Mouse (Mus musculus) MEL (cell line): ENCODE results near the gene Gm17455.

Experiments used
- CHD1 ChIP-seq: IDR thresholded peaks from 2 replicates; pipeline ENCODE4 v1.6.1; 2012; ENCODE audit warnings: low read depth, mild to moderate bottlenecking, inconsistent platforms, low read length, improper control_type of control experiment
- CTCF ChIP-seq, 3 experiments: IDR thresholded peaks in 2 of 3; conservative IDR thresholded peaks in 1 of 3; 2 replicates each; pipeline ENCODE4 v1.5.1; 2011 to 2012; ENCODE audit warnings: low read length in 3 of 3, low read depth in 2 of 3, mild to moderate bottlenecking in 2 of 3, improper control_type of control experiment in 1 of 3, inconsistent platforms in 1 of 3, mixed read lengths in 1 of 3, moderate library complexity in 1 of 3; ENCODE audit not compliant: control insufficient read depth in 1 of 3, insufficient read depth in 1 of 3, poor library complexity in 1 of 3, severe bottlenecking in 1 of 3
- ELF1 ChIP-seq: IDR thresholded peaks from 2 replicates; pipeline ENCODE4 v1.6.1; 2014; ENCODE audit warnings: low read depth, mild to moderate bottlenecking, inconsistent platforms, low read length, improper control_type of control experiment, moderate library complexity
- EP300 ChIP-seq, 2 experiments: IDR thresholded peaks; 2 replicates each; pipeline ENCODE4 v1.6.1; 2011; ENCODE audit warnings: improper control_type of control experiment in 2 of 2, low read length in 2 of 2, low read depth in 1 of 2, mild to moderate bottlenecking in 1 of 2
- GATA1 ChIP-seq: IDR thresholded peaks from 2 replicates; pipeline ENCODE4 v1.6.1; 2011; ENCODE audit warnings: low read depth, low read length, improper control_type of control experiment
- MYC ChIP-seq: IDR thresholded peaks from 2 replicates; pipeline ENCODE4 v1.6.1; 2011; ENCODE audit warnings: low read depth, mild to moderate bottlenecking, low read length, improper control_type of control experiment, moderate library complexity
- NELFE ChIP-seq: IDR thresholded peaks from 2 replicates; pipeline ENCODE4 v1.6.1; 2011; ENCODE audit warnings: low read depth, low read length, improper control_type of control experiment
- NRF1 ChIP-seq: IDR thresholded peaks from 2 replicates; pipeline ENCODE4 v1.6.1; 2014; ENCODE audit warnings: low read depth, mild to moderate bottlenecking, inconsistent platforms, low read length, improper control_type of control experiment, moderate library complexity; ENCODE audit not compliant: poor library complexity, insufficient read depth, severe bottlenecking
- POLR2A ChIP-seq, 2 experiments: IDR thresholded peaks; 2 replicates each; pipeline ENCODE4 v1.6.1; 2011 to 2012; ENCODE audit warnings: low read length in 2 of 2, mild to moderate bottlenecking in 2 of 2, control low read depth in 1 of 2, improper control_type of control experiment in 1 of 2, low read depth in 1 of 2, moderate library complexity in 1 of 2; ENCODE audit not compliant: control insufficient read depth in 1 of 2, insufficient read depth in 1 of 2, poor library complexity in 1 of 2
- RCOR1 ChIP-seq: IDR thresholded peaks from 2 replicates; pipeline ENCODE4 v1.6.1; 2012; ENCODE audit warnings: low read depth, mild to moderate bottlenecking, inconsistent platforms, low read length, improper control_type of control experiment
- TAL1 ChIP-seq: IDR thresholded peaks from 2 replicates; pipeline ENCODE4 v1.6.1; 2012; ENCODE audit warnings: mild to moderate bottlenecking, inconsistent platforms, low read length, moderate library complexity, mixed read lengths
- TCF12 ChIP-seq: IDR thresholded peaks from 2 replicates; pipeline ENCODE4 v1.6.1; 2014; ENCODE audit warnings: low read depth, mild to moderate bottlenecking, inconsistent platforms, low read length, improper control_type of control experiment, moderate library complexity
- USF1 ChIP-seq: IDR thresholded peaks from 2 replicates; pipeline ENCODE4 v1.6.1; 2014; ENCODE audit warnings: low read depth, mild to moderate bottlenecking, inconsistent platforms, low read length, improper control_type of control experiment, moderate library complexity
- ZNF384 ChIP-seq: IDR thresholded peaks from 2 replicates; pipeline ENCODE4 v1.6.1; 2012; ENCODE audit warnings: low read depth, mild to moderate bottlenecking, inconsistent platforms, low read length, improper control_type of control experiment

GRCm38 (mm10) chr10:60354881-60355677 is 44.4 kb upstream of the Gm17455 start:
- no peak for TF ChIP-seq ELF1
- TF ChIP-seq TCF12: no peak
- no peak for TF ChIP-seq NELFE
- TF ChIP-seq GATA1: no peak
- TF ChIP-seq CTCF (IDR thresholded peaks at IDR 0.05 in 2 of 3, conservative IDR thresholded peaks at IDR 0.05 in 1 of 3; ENCODE audit: control insufficient read depth in 1 of 3, insufficient read depth in 1 of 3, low read depth in 2 of 3, low read length in 3 of 3, poor library complexity in 1 of 3, severe bottlenecking in 1 of 3): no peak
- no peak for TF ChIP-seq POLR2A (IDR thresholded peaks at IDR 0.05; ENCODE audit: control insufficient read depth in 1 of 2, insufficient read depth in 1 of 2, low read depth in 1 of 2, low read length in 2 of 2, poor library complexity in 1 of 2)
- no peak for TF ChIP-seq EP300 (IDR thresholded peaks at IDR 0.05; ENCODE audit: low read depth in 1 of 2, low read length in 2 of 2)
- no peak for TF ChIP-seq RCOR1
- TF ChIP-seq TAL1: no peak
- TF ChIP-seq MYC: no peak
- TF ChIP-seq CHD1: no peak
- TF ChIP-seq ZNF384: no peak
- TF ChIP-seq USF1: no peak
- no peak for TF ChIP-seq NRF1
